22 mouse cellular contexts compared by ENCODE assay signal in the genomic region with DNA sequence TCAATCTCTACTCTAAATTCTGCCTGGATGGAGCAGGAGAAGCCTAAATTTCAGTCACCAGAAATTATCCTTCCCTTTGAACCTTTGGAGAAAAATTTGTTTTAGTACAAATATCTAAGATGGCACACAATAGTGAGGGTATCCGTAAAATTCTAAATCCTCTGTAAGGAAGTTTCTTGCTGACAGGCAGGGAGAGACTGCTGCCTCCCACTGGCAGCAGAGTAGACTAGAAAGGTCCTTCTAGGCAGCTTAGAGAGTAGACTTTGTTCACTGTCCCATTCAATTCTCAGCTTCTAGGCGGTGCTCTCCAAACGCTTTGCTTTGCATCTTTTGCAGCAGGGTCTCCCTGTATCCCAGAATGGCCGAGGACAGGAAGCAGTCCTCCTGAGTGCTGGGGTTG. TPM values are rescaled to one million over a fixed set of nuclear protein-coding genes. Genes with fewer than 3 reads are reported as not detected.
DNase-seq lines count a peak whose midpoint lies in the region; ATAC-seq and TF ChIP-seq lines count a peak whose summit lies in the region.
"Had no signal": no experiment of that assay in that cellular context is flagged by ENCODE, and none has a peak within 500 bp of the region (broad histone marks: within the 10 kb centered on the region; RNA-seq: fewer than 3 reads in every experiment).

No protein-coding gene starts in this region.

- no peak overlapping the region for H3K9ac ChIP-seq in forebrain, postnatal 0 days
- no peak overlapping the region for H3K9ac ChIP-seq in forebrain, embryonic 16.5 days (replicated peaks; ENCODE audit: low read depth, low read length)
- H3K9ac ChIP-seq in midbrain, postnatal 0 days (replicated peaks; ENCODE audit: low read length, poor library complexity, severe bottlenecking) = no peak overlapping the region
- no peak overlapping the region for H3K9ac ChIP-seq in midbrain, embryonic 16.5 days (ENCODE audit: low read depth, low read length)
- H3K9ac ChIP-seq: forebrain, embryonic 15.5 days; heart, embryonic 12.5 days; liver, embryonic 13.5 days; neural tube, embryonic 12.5 days had no signal

- no peaks in the 10 kb centered on the region for H3K27me3 ChIP-seq in forebrain, postnatal 0 days (ENCODE audit: insufficient read depth, low read length)
- H3K27me3 ChIP-seq in forebrain, embryonic 16.5 days (replicated peaks; ENCODE audit: control insufficient read depth, insufficient read depth, low read length) = no peaks in the 10 kb centered on the region
- H3K27me3 ChIP-seq in midbrain, postnatal 0 days (ENCODE audit: insufficient read depth, low read length) = no peaks in the 10 kb centered on the region
- H3K27me3 ChIP-seq in midbrain, embryonic 16.5 days (ENCODE audit: control insufficient read depth, insufficient read depth, low read depth, low read length) = no peaks in the 10 kb centered on the region
- H3K27me3 ChIP-seq: forebrain, embryonic 15.5 days; heart, embryonic 12.5 days; liver, embryonic 13.5 days; neural tube, embryonic 12.5 days had no signal

- TF ChIP-seq CTCF in forebrain, postnatal 0 days (IDR thresholded peaks at IDR 0.05; ENCODE audit: low read depth) = peak; percentile 33; the same call in 1 of the 2 replicates
- TF ChIP-seq CTCF in midbrain, postnatal 0 days (IDR thresholded peaks at IDR 0.05) = peak; percentile 41; the same call in 1 of the 2 replicates

- H3K4me2 ChIP-seq in forebrain, postnatal 0 days (ENCODE audit: low read depth) = no peak overlapping the region
- no peak overlapping the region for H3K4me2 ChIP-seq in forebrain, embryonic 16.5 days (ENCODE audit: low read length)
- H3K4me2 ChIP-seq in midbrain, postnatal 0 days (ENCODE audit: low read depth, low read length, poor library complexity, severe bottlenecking) = no peak overlapping the region
- H3K4me2 ChIP-seq in midbrain, embryonic 16.5 days (ENCODE audit: low read length) = no peak overlapping the region
- H3K4me2 ChIP-seq: forebrain, embryonic 15.5 days; heart, embryonic 12.5 days; liver, embryonic 13.5 days; neural tube, embryonic 12.5 days had no signal

- WGBS in forebrain, postnatal 0 days = 35% methylated on average over 4 of the region's 4 CpGs
- 37% methylated on average over 4 of the region's 4 CpGs for whole genome bisulfite sequencing in forebrain, embryonic 16.5 days
- WGBS in midbrain, postnatal 0 days = 36% methylated on average over 4 of the region's 4 CpGs
- WGBS in midbrain, embryonic 16.5 days = 34% methylated on average over 4 of the region's 4 CpGs

- 0 out of 2 replicates have a peak, but pooled peaks cover 2% of the 10 kb centered on the region for H3K4me1 ChIP-seq in forebrain, postnatal 0 days (ENCODE audit: insufficient read depth)
- H3K4me1 ChIP-seq in forebrain, embryonic 16.5 days (replicated peaks; ENCODE audit: control insufficient read depth, insufficient read depth, low read length) = peaks cover 9% of the 10 kb centered on the region
- peaks cover 3% of the 10 kb centered on the region; the same call in 1 of the 2 replicates for H3K4me1 ChIP-seq in midbrain, postnatal 0 days (ENCODE audit: insufficient read depth, low read length)
- peaks cover 17% of the 10 kb centered on the region for H3K4me1 ChIP-seq in midbrain, embryonic 16.5 days (ENCODE audit: control insufficient read depth, insufficient read depth, low read length)

- H3K36me3 ChIP-seq in forebrain, postnatal 0 days (ENCODE audit: insufficient read depth) = no peaks in the 10 kb centered on the region
- H3K36me3 ChIP-seq in forebrain, embryonic 16.5 days (ENCODE audit: control insufficient read depth, insufficient read depth) = no peaks in the 10 kb centered on the region
- H3K36me3 ChIP-seq in midbrain, postnatal 0 days (ENCODE audit: insufficient read depth, low read length) = no peaks in the 10 kb centered on the region
- no peaks in the 10 kb centered on the region; the same call in 1 of the 2 replicates for H3K36me3 ChIP-seq in midbrain, embryonic 16.5 days (ENCODE audit: control insufficient read depth, insufficient read depth, low read length)
- H3K36me3 ChIP-seq: forebrain, embryonic 15.5 days; heart, embryonic 12.5 days; liver, embryonic 13.5 days; neural tube, embryonic 12.5 days had no signal

- no peak for DNase-seq in forebrain, postnatal 0 days
- peak; percentile 41 for DNase-seq in kidney, adult 9 months
- no peak for DNase-seq in kidney, postnatal 10 days
- no peak for DNase-seq in midbrain, postnatal 0 days (ENCODE audit: low spot score)
- no peak for DNase-seq in natural killer cell, adult 2 months (ENCODE audit: low spot score in 2 of 2)
- DNase-seq in thymus, adult 18-20 months = no peak
- DNase-seq: adrenal gland, adult 2 months; cerebellum, adult 9-11 months; heart, postnatal 4 days; kidney, adult 8-10 months; liver, embryonic 13.5 days; right cerebral cortex, adult 18-20 months; thymus, postnatal 25 days had no signal

- H3K27ac ChIP-seq in forebrain, postnatal 0 days (ENCODE audit: low read depth, low read length) = no peak overlapping the region
- no peak overlapping the region for H3K27ac ChIP-seq in forebrain, embryonic 16.5 days (ENCODE audit: low read length)
- H3K27ac ChIP-seq in midbrain, postnatal 0 days (ENCODE audit: low read depth, low read length) = no peak overlapping the region
- H3K27ac ChIP-seq in midbrain, embryonic 16.5 days (ENCODE audit: low read length) = no peak overlapping the region
- H3K27ac ChIP-seq: forebrain, embryonic 15.5 days; limb, embryonic 10.5 days; liver, embryonic 13.5 days; macrophage; midbrain, embryonic 10.5 days; neural tube, embryonic 12.5 days had no signal

- H3K9me3 ChIP-seq in forebrain, postnatal 0 days (ENCODE audit: low read length) = no peaks in the 10 kb centered on the region
- no peaks in the 10 kb centered on the region for H3K9me3 ChIP-seq in forebrain, embryonic 16.5 days (ENCODE audit: control insufficient read depth, low read length)
- no peaks in the 10 kb centered on the region for H3K9me3 ChIP-seq in midbrain, postnatal 0 days (ENCODE audit: low read length)
- no peaks in the 10 kb centered on the region for H3K9me3 ChIP-seq in midbrain, embryonic 16.5 days (replicated peaks; ENCODE audit: control insufficient read depth, low read length, poor library complexity, severe bottlenecking)
- H3K9me3 ChIP-seq: forebrain, embryonic 15.5 days; heart, embryonic 12.5 days; limb, embryonic 10.5 days; liver, embryonic 13.5 days; midbrain, embryonic 10.5 days; neural tube, embryonic 12.5 days had no signal

- no peak for ATAC-seq in forebrain, postnatal 0 days
- ATAC-seq in forebrain, embryonic 16.5 days = no peak
- ATAC-seq in midbrain, postnatal 0 days (ENCODE audit: low FRiP score) = no peak
- ATAC-seq in midbrain, embryonic 16.5 days = no peak
- ATAC-seq: forebrain, embryonic 15.5 days; hindbrain, embryonic 16.5 days had no signal

- no peak overlapping the region for H3K4me3 ChIP-seq in forebrain, postnatal 0 days (ENCODE audit: low read depth, low read length)
- no peak overlapping the region for H3K4me3 ChIP-seq in forebrain, embryonic 16.5 days (replicated peaks; ENCODE audit: low read length)
- no peak overlapping the region for H3K4me3 ChIP-seq in midbrain, postnatal 0 days (ENCODE audit: low read depth, low read length)
- no peak overlapping the region for H3K4me3 ChIP-seq in midbrain, embryonic 16.5 days (ENCODE audit: low read depth, low read length)
- H3K4me3 ChIP-seq: forebrain, embryonic 15.5 days; heart, embryonic 12.5 days; limb, embryonic 10.5 days; liver, embryonic 13.5 days; midbrain, embryonic 10.5 days; neural tube, embryonic 12.5 days had no signal

RNA-seq across cellular contexts. Expression of gene Stard7, which starts 2.2 kb away (rescaled TPM):
- 178 and 203 TPM in 2 replicates for total RNA-seq in forebrain, postnatal 0 days (2014; rRNA removed)
- 89.3 and 110 TPM in 2 replicates for polyA plus RNA-seq in forebrain, postnatal 0 days (2015; fragmentation: Nextera tagmentation; extraction: Ambion mirVana)
- 98.3 and 106 TPM in 2 replicates for polyA plus RNA-seq in forebrain, embryonic 16.5 days (2015; fragmentation: Nextera tagmentation; extraction: Ambion mirVana)
- total RNA-seq in midbrain, postnatal 0 days (2014; rRNA removed) = 151 and 167 TPM in 2 replicates
- polyA plus RNA-seq in midbrain, postnatal 0 days (2015; fragmentation: Nextera tagmentation; extraction: Ambion mirVana) = 100 and 104 TPM in 2 replicates
- polyA plus RNA-seq in midbrain, embryonic 16.5 days (2015; fragmentation: Nextera tagmentation; extraction: Ambion mirVana) = 91.1 and 94.5 TPM in 2 replicates

RNA-seq across cellular contexts. Expression of gene Tmem127, which starts 20.1 kb away (rescaled TPM):
- total RNA-seq in forebrain, postnatal 0 days (2014; rRNA removed) = 85.2 and 94.4 TPM in 2 replicates
- polyA plus RNA-seq in forebrain, postnatal 0 days (2015; fragmentation: Nextera tagmentation; extraction: Ambion mirVana) = 61.6 and 74.6 TPM in 2 replicates
- polyA plus RNA-seq in forebrain, embryonic 16.5 days (2015; fragmentation: Nextera tagmentation; extraction: Ambion mirVana) = 49.0 and 50.1 TPM in 2 replicates
- 108 and 131 TPM in 2 replicates for total RNA-seq in midbrain, postnatal 0 days (2014; rRNA removed)
- polyA plus RNA-seq in midbrain, postnatal 0 days (2015; fragmentation: Nextera tagmentation; extraction: Ambion mirVana) = 74.0 and 75.5 TPM in 2 replicates
- polyA plus RNA-seq in midbrain, embryonic 16.5 days (2015; fragmentation: Nextera tagmentation; extraction: Ambion mirVana) = 52.7 and 54.8 TPM in 2 replicates

RNA-seq across cellular contexts. Expression of gene Ciao1, which starts 20.2 kb away (rescaled TPM):
- 32.8 and 50.3 TPM in 2 replicates for total RNA-seq in forebrain, postnatal 0 days (2014; rRNA removed)
- polyA plus RNA-seq in forebrain, postnatal 0 days (2015; fragmentation: Nextera tagmentation; extraction: Ambion mirVana) = 27.8 and 33.1 TPM in 2 replicates
- polyA plus RNA-seq in forebrain, embryonic 16.5 days (2015; fragmentation: Nextera tagmentation; extraction: Ambion mirVana) = 67.0 and 69.3 TPM in 2 replicates
- total RNA-seq in midbrain, postnatal 0 days (2014; rRNA removed) = 27.5 and 33.9 TPM in 2 replicates
- polyA plus RNA-seq in midbrain, postnatal 0 days (2015; fragmentation: Nextera tagmentation; extraction: Ambion mirVana) = 23.9 and 29.8 TPM in 2 replicates
- 60.5 and 61.1 TPM in 2 replicates for polyA plus RNA-seq in midbrain, embryonic 16.5 days (2015; fragmentation: Nextera tagmentation; extraction: Ambion mirVana)

RNA-seq across cellular contexts. Expression of gene Snrnp200, which starts 59.7 kb away (rescaled TPM):
- total RNA-seq in forebrain, postnatal 0 days (2014; rRNA removed) = 88.8 and 111 TPM in 2 replicates
- polyA plus RNA-seq in forebrain, postnatal 0 days (2015; fragmentation: Nextera tagmentation; extraction: Ambion mirVana) = 27.8 and 32.6 TPM in 2 replicates
- polyA plus RNA-seq in forebrain, embryonic 16.5 days (2015; fragmentation: Nextera tagmentation; extraction: Ambion mirVana) = 64.0 and 64.6 TPM in 2 replicates
- 95.1 and 106 TPM in 2 replicates for total RNA-seq in midbrain, postnatal 0 days (2014; rRNA removed)
- 32.5 and 32.9 TPM in 2 replicates for polyA plus RNA-seq in midbrain, postnatal 0 days (2015; fragmentation: Nextera tagmentation; extraction: Ambion mirVana)
- polyA plus RNA-seq in midbrain, embryonic 16.5 days (2015; fragmentation: Nextera tagmentation; extraction: Ambion mirVana) = 52.1 and 55.5 TPM in 2 replicates

RNA-seq across cellular contexts. Expression of gene 1810024B03Rik, which starts 59.8 kb away (rescaled TPM):
- 0.48 and 0.62 TPM in 2 replicates for total RNA-seq in forebrain, postnatal 0 days (2014; rRNA removed)
- 0.96 and 1.7 TPM in 2 replicates for polyA plus RNA-seq in forebrain, postnatal 0 days (2015; fragmentation: Nextera tagmentation; extraction: Ambion mirVana)
- 0.98 and 1.3 TPM in 2 replicates for polyA plus RNA-seq in forebrain, embryonic 16.5 days (2015; fragmentation: Nextera tagmentation; extraction: Ambion mirVana)
- total RNA-seq in midbrain, postnatal 0 days (2014; rRNA removed) = 0.66 TPM in 1 of 2 replicates, not detected in the other
- 0.96 and 1.2 TPM in 2 replicates for polyA plus RNA-seq in midbrain, postnatal 0 days (2015; fragmentation: Nextera tagmentation; extraction: Ambion mirVana)
- polyA plus RNA-seq in midbrain, embryonic 16.5 days (2015; fragmentation: Nextera tagmentation; extraction: Ambion mirVana) = 0.76 and 0.80 TPM in 2 replicates
